Mouse (Mus musculus) effector memory CD4-positive, alpha-beta T cell, adult 7 months (primary cell): ENCODE results near the gene Srsf4. TPM values are rescaled to one million over a fixed set of nuclear protein-coding genes. Genes with fewer than 3 reads are reported as not detected.

Source experiments
- polyA plus RNA-seq: library from polyadenylated mRNA; unstranded; fragments of 100-300 nt; shearing (Covaris generic); gene quantifications from one replicate; pipeline ENCODE4 v1.2.1, GENCODE M21; 2017

The Srsf4 gene
- polyA plus RNA-seq: 139 TPM

GRCm38 (mm10) chr4:131873293-131874168 is at the start of gene Srsf4:
Gene Srsf4, plus strand, starts transcription at chr4:131873617.

GRCm38 (mm10) chr4:131837872-131838524 is 35.4 kb upstream of the Srsf4 start, which contains the start of gene Ptpru:
Gene Ptpru, minus strand, starts transcription at chr4:131838288.

GRCm38 (mm10) chr4:131843290-131843743 is 30.1 kb upstream of the Srsf4 start, which contains the start of gene Mecr:
Gene Mecr, plus strand, starts transcription at chr4:131843470.

GRCm38 (mm10) chr4:131921461-131922346 is 48.3 kb downstream of the Srsf4 start, which contains the start of gene Tmem200b:
Gene Tmem200b, plus strand, starts transcription at chr4:131921771.

Other genes starting within 250 kb of the Srsf4 start
- 0.33 TPM for gene Ptpru, start 35.3 kb upstream of the Srsf4 start, polyA plus RNA-seq
- gene Mecr, start 30.1 kb upstream of the Srsf4 start, polyA plus RNA-seq: 17.0 TPM
- gene Tmem200b, start 48.2 kb downstream of the Srsf4 start, polyA plus RNA-seq: not detected
- gene Gm10300, start 201.1 kb downstream of the Srsf4 start, polyA plus RNA-seq: not detected
- gene Epb41, start 201.7 kb downstream of the Srsf4 start, polyA plus RNA-seq: 193 TPM